Mouse (Mus musculus): ENCODE data around the gene Rybp.

Rybp gene

GRCm38 (mm10) chr6:100187821-100188220 is 99.5 kb downstream of the Rybp start:
- DNase-seq: no peak

- DNase-seq: no peak
Measured at GRCm38 (mm10) chr6:100186789-100187188, 100.5 kb downstream of the Rybp start.

- DNase-seq: no peak
Measured at GRCm38 (mm10) chr6:100185524-100185923, 101.8 kb downstream of the Rybp start.

- DNase-seq: peak; percentile 60 to 77
Measured at GRCm38 (mm10) chr6:100183344-100183743, 103.9 kb downstream of the Rybp start.

GRCm38 (mm10) chr6:100180883-100181262 is 106.4 kb downstream of the Rybp start:
- no peak for DNase-seq

GRCm38 (mm10) chr6:100180213-100180882 is 106.9 kb downstream of the Rybp start:
- DNase-seq: no peak

- DNase-seq: no peak
Measured at GRCm38 (mm10) chr6:100178830-100179229, 108.5 kb downstream of the Rybp start.

All from cerebellum, postnatal 14 days (tissue).